In the genomic region with DNA sequence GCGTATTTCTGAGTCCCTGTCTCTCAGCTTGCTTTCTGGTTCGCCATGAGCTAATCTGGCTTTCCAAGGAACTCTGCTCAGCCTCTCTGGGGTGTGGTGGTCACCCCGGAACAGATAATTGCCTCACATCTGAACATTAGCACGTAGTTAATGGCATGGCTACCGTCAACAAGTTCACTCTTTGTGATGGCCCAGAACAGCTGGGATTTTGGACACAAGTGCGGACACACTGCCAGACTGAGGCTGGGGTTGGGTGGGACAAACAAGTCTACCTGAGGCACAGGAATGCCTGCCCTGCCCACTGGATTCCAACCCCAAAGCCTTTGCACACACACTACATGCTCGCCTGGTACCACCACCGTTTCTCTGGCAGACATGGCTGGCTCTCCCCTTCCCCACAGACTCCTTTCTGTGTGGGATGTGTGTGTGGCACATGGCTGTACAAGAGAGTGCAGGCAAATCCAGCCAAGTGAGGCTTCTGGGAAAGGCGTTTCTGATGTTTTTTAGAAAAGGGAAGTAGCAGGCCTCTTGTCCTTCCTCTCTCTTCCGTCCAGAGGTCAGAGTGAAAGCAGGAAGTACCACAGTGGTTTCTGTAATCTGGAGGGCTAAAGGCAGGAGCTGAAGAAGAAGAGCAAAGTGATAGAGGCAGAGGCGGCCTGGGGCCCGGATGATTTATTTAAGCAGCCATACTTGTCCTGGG, we compare ENCODE assay signal across 10 mouse cellular contexts.
DNase-seq lines count a peak whose midpoint lies in the region; ATAC-seq and TF ChIP-seq lines count a peak whose summit lies in the region.
"Had no signal": no experiment of that assay in that cellular context is flagged by ENCODE, and none has a peak within 500 bp of the region (broad histone marks: within the 10 kb centered on the region; RNA-seq: fewer than 3 reads in every experiment).

No protein-coding gene starts in this region.

- no peaks in the 10 kb centered on the region for H3K27me3 ChIP-seq in intestine, embryonic 15.5 days (replicated peaks)
- no peaks in the 10 kb centered on the region for H3K27me3 ChIP-seq in myocyte (ENCODE audit: control insufficient read depth, insufficient read depth, insufficient read length)
- H3K27me3 ChIP-seq in forebrain, embryonic 15.5 days, result no peaks in the 10 kb centered on the region

- DNase-seq in layer of hippocampus, adult 9-11 months, result peak; percentile 39
- no peak for DNase-seq in layer of hippocampus, postnatal 36 days
- no peak for DNase-seq in ES-E14 (ENCODE audit: low read depth, low spot score)
- DNase-seq in right cerebral cortex, postnatal 25 days, result no peak
- no peak for DNase-seq in testis, postnatal 14 days (ENCODE audit: low spot score)
- DNase-seq: cerebellum, adult 9-10 months; heart, postnatal 10 days had no signal

- H3K4me1 ChIP-seq in ES-E14 (ENCODE audit: control insufficient read depth in 2 of 2, insufficient read depth in 2 of 2, low read length in 2 of 2, poor library complexity in 1 of 2), result peaks cover 20 to 40% of the 10 kb centered on the region in 2 experiments
- no peaks in the 10 kb centered on the region; the same call in 1 of the 2 replicates for H3K4me1 ChIP-seq in intestine, embryonic 15.5 days (replicated peaks)
- no peaks in the 10 kb centered on the region for H3K4me1 ChIP-seq in forebrain, embryonic 15.5 days

- no peaks in the 10 kb centered on the region for H3K79me2 ChIP-seq in myocyte (ENCODE audit: control insufficient read depth, insufficient read depth)

- no peak overlapping the region for H3K27ac ChIP-seq in ES-E14 (ENCODE audit: insufficient read depth, low read depth, low read length, poor library complexity, severe bottlenecking)
- H3K27ac ChIP-seq in intestine, embryonic 15.5 days, result no peak overlapping the region
- no peak overlapping the region for H3K27ac ChIP-seq in forebrain, embryonic 15.5 days (replicated peaks)

- no peak for TF ChIP-seq POLR2A in myocyte (IDR thresholded peaks at IDR 0.05; ENCODE audit: insufficient read length, low read depth)

- in situ Hi-C loops in ES-E14 (cut with MboI; ENCODE audit: low sequenced_read_pairs in 2 of 2, unreplicated experiment in 2 of 2), result loop anchor here in 1 of 2 experiments (25.0 kb wide), 1 partner anchor 169 kb away; no protein-coding TSS in a partner anchor

- H3K9me3 ChIP-seq in ES-E14 (ENCODE audit: control insufficient read depth, insufficient read depth, low read depth, low read length), result no peaks in the 10 kb centered on the region
- H3K9me3 ChIP-seq in intestine, embryonic 15.5 days, result no peaks in the 10 kb centered on the region
- H3K9me3 ChIP-seq in forebrain, embryonic 15.5 days, result no peaks in the 10 kb centered on the region

- H3K4me3 ChIP-seq in ES-E14 (ENCODE audit: insufficient read depth in 1 of 2, low read depth in 1 of 2, low read length in 2 of 2, poor library complexity in 1 of 2, severe bottlenecking in 1 of 2) (no peak overlapping the region), myocyte (no peak overlapping the region)
- no peak overlapping the region for H3K4me3 ChIP-seq in intestine, embryonic 15.5 days (replicated peaks)
- no peak overlapping the region for H3K4me3 ChIP-seq in forebrain, embryonic 15.5 days

- 68% methylated on average over 12 of the region's 12 CpGs for WGBS in intestine, embryonic 15.5 days
- 85% methylated on average over 12 of the region's 12 CpGs for WGBS in forebrain, embryonic 15.5 days

- 0 out of 2 replicates have a peak, but pooled peaks have one; percentile 16 for ATAC-seq in intestine, embryonic 15.5 days
- no peak for ATAC-seq in forebrain, embryonic 15.5 days (replicated peaks)

- peak overlapping the region; percentile 22; the same call in 1 of the 2 replicates for H3K9ac ChIP-seq in ES-E14 (ENCODE audit: insufficient read depth, low read depth, low read length, poor library complexity, severe bottlenecking)
- H3K9ac ChIP-seq in intestine, embryonic 15.5 days, result no peak overlapping the region
- no peak overlapping the region for H3K9ac ChIP-seq in forebrain, embryonic 15.5 days (replicated peaks)

- H3ac ChIP-seq in myocyte (ENCODE audit: control insufficient read depth, insufficient read length), result no peak overlapping the region

- H3K4me2 ChIP-seq in intestine, embryonic 15.5 days (replicated peaks), result no peak overlapping the region
- H3K4me2 ChIP-seq in myocyte (ENCODE audit: low read depth), result no peak overlapping the region
- H3K4me2 ChIP-seq in forebrain, embryonic 15.5 days (replicated peaks), result no peak overlapping the region

- no peaks in the 10 kb centered on the region; the same call in 1 of the 2 replicates for H3K36me3 ChIP-seq in ES-E14 (ENCODE audit: control insufficient read depth, insufficient read depth, low read length, poor library complexity, severe bottlenecking)
- no peaks in the 10 kb centered on the region for H3K36me3 ChIP-seq in intestine, embryonic 15.5 days
- H3K36me3 ChIP-seq in myocyte (ENCODE audit: control insufficient read depth, insufficient read depth), result no peaks in the 10 kb centered on the region
- H3K36me3 ChIP-seq in forebrain, embryonic 15.5 days, result no peaks in the 10 kb centered on the region

TF ChIP-seq in ES-E14, 5 proteins besides CTCF, POLR2A, EP300 and RAD21:
- TF ChIP-seq MAFK (IDR thresholded peaks at IDR 0.05; ENCODE audit: insufficient read depth, low read depth, low read length) (no peak), HCFC1 (IDR thresholded peaks at IDR 0.05; ENCODE audit: borderline replicate concordance, insufficient read depth, low read length) (no peak), ZC3H11A (IDR thresholded peaks at IDR 0.05; ENCODE audit: borderline replicate concordance, low read depth, low read length) (no peak), CHD2 (IDR thresholded peaks at IDR 0.05; ENCODE audit: low read depth, low read length) (no peak), ZNF384 (IDR thresholded peaks at IDR 0.05; ENCODE audit: low read depth, low read length) (no peak)

TF ChIP-seq in myocyte, 11 proteins besides CTCF, POLR2A, EP300 and RAD21:
- peak in 1 of 3 experiments; percentile 57 for TF ChIP-seq MYOG (IDR thresholded peaks at IDR 0.05; ENCODE audit: control insufficient read depth in 1 of 3, insufficient read depth in 1 of 3, insufficient read length in 2 of 3, low read depth in 2 of 3)
- peak in 2 of 3 experiments; percentile 90 to 97 for TF ChIP-seq MYOD1 (IDR thresholded peaks at IDR 0.05; ENCODE audit: control insufficient read depth in 1 of 3, insufficient read length in 2 of 3, low read depth in 2 of 3)
- no peak for TF ChIP-seq CEBPB (IDR thresholded peaks at IDR 0.05; ENCODE audit: insufficient read depth, poor library complexity, severe bottlenecking)
TF ChIP-seq in myocyte: peak in this region for 2.
